Mouse (Mus musculus): Measurements from ENCODE around the gene Bcar3. TPM values are rescaled to one million over a fixed set of nuclear protein-coding genes. Genes with fewer than 3 reads are reported as not detected.

The Bcar3 gene
- polyA plus RNA-seq, 1 experiment from 2014 or later = 5.9 TPM

- Histone ChIP-seq H3K9me3 (no peaks in the 10 kb centered on the region), H3K4me2 (no peak overlapping the region), H3K4me3 (no peak overlapping the region), H3K4me1 (replicated peaks) (peaks cover 43% of the 10 kb centered on the region), H3K27ac (replicated peaks) (no peak overlapping the region), H3K36me3 (no peaks in the 10 kb centered on the region), H3K9ac (no peak overlapping the region), H3K27me3 (no peaks in the 10 kb centered on the region)
- ATAC-seq (ENCODE audit: low FRiP score, low read depth) = no peak
- WGBS = 58% methylated on average over 5 of the region's 5 CpGs
Observed at GRCm38 (mm10) chr3:122474067-122474466, 180.1 kb downstream of the Bcar3 start.

DNA sequence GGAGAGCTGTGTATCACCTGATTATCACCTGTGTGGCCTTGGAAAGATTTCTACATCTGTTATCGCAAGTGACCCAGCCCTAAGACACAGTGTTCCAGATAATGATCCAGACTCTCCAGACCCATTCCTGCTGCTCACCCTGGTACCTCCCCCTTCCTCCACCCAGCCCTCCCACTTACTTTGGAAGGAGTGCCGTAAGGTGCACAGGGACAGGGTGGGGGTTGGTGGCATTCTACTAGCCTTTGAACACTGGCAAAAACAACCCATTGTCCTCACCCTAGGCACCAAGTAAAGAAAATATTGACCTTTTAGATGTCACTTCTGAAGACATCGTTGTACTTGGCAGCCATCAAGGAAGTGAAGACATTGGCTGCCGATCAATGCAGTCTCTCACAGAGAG is 180.9 kb downstream of the Bcar3 start:
- Histone ChIP-seq H3K36me3 (no peaks in the 10 kb centered on the region), H3K9ac (no peak overlapping the region), H3K4me3 (no peak overlapping the region), H3K4me2 (no peak overlapping the region), H3K27ac (replicated peaks) (0 out of 2 replicates have a peak overlapping the region, but pooled peaks have one; percentile 52), H3K4me1 (replicated peaks) (peaks cover 43% of the 10 kb centered on the region), H3K9me3 (no peaks in the 10 kb centered on the region), H3K27me3 (no peaks in the 10 kb centered on the region)
- WGBS = 72% methylated on average over 4 of the region's 4 CpGs
- ATAC-seq (ENCODE audit: low FRiP score, low read depth) = no peak

- 18% methylated on average over 1 of the region's 1 CpGs for WGBS
- peak overlapping the region; percentile 52 for H3K27ac ChIP-seq (replicated peaks)
- no peak overlapping the region for H3K4me3 ChIP-seq
- ATAC-seq (ENCODE audit: low FRiP score, low read depth) = peak; percentile 75
- no peak overlapping the region for H3K9ac ChIP-seq
- no peaks in the 10 kb centered on the region for H3K36me3 ChIP-seq
- no peak overlapping the region for H3K4me2 ChIP-seq
- peaks cover 52% of the 10 kb centered on the region for H3K4me1 ChIP-seq (replicated peaks)
- H3K27me3 ChIP-seq = no peaks in the 10 kb centered on the region
- H3K9me3 ChIP-seq = no peaks in the 10 kb centered on the region
Observed at GRCm38 (mm10) chr3:122475735-122476134, 181.8 kb downstream of the Bcar3 start.

DNA sequence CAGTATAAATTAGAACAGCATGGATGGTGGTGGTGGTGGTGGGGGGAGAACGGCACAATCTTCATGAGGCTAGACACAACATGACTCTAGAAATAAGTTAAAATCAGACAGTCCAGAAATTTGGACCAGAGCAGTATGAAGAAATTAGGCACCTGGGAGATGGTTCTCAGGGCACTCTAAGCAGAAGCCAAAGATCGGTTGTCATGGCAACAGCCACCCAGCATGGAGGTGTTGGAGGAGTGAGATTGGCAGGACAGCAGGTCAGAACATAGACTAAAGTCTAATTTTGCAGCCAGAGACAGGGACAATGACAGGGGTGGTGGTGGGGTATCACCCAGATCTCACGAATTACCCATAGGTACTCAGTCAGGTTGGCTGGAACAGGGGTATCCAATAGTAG is 182.7 kb downstream of the Bcar3 start:
- Histone ChIP-seq H3K27me3 (no peaks in the 10 kb centered on the region), H3K4me1 (replicated peaks) (peaks cover 61% of the 10 kb centered on the region), H3K27ac (replicated peaks) (peak overlapping the region; percentile 52; the same call in 1 of the 2 replicates), H3K9me3 (no peaks in the 10 kb centered on the region), H3K4me2 (no peak overlapping the region), H3K36me3 (no peaks in the 10 kb centered on the region), H3K9ac (no peak overlapping the region), H3K4me3 (no peak overlapping the region)
- 49% methylated on average over 3 of the region's 3 CpGs for WGBS
- ATAC-seq (ENCODE audit: low FRiP score, low read depth) = peak; percentile 32; the same call in 1 of the 2 replicates

DNA sequence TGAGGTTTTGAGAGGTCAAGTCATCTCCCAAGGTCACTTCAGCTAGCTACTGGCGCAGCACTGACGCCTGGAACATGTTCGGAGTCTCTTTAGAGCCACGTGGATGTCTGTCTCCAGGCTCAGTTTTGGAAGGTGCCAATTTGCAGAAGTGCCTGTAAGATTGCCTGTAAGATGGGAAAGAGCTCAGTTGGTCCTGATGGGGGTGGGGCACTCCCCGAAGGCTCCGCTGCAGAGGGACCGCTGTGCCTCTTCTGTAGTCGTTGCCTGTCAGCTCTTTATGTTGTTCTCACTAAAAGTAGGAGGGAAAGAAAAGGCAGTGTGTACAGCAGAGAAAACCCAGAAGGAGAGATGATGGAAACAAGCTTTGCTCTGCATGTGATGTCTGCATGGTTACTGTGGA is 183.6 kb downstream of the Bcar3 start:
- Histone ChIP-seq H3K4me2 (no peak overlapping the region), H3K27ac (replicated peaks) (no peak overlapping the region), H3K36me3 (no peaks in the 10 kb centered on the region), H3K9ac (no peak overlapping the region), H3K9me3 (no peaks in the 10 kb centered on the region), H3K27me3 (no peaks in the 10 kb centered on the region), H3K4me1 (replicated peaks) (peaks cover 69% of the 10 kb centered on the region), H3K4me3 (no peak overlapping the region)
- WGBS = 60% methylated on average over 8 of the region's 8 CpGs
- ATAC-seq (ENCODE audit: low FRiP score, low read depth) = no peak

DNA sequence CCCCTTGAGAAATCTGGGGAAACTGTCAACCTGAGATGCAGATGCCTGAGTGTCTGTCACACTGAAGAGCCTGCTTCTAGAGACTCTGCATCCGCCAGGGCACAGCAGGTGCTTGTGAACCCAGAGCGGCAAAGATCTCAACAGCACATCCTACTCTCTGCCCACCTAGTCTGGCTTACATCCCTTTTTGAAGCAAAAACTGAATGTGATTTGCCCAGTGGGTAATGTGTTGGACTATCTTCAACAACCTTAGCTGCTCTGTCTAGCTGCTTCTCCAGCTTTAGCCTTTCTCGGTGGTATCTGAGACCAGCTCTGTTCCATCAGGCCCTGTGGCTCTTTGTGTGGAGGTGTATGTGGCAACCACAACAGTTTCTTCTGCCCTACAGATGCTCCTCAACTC is 184.8 kb downstream of the Bcar3 start:
- H3K4me1 ChIP-seq (replicated peaks) = peaks cover 81% of the 10 kb centered on the region

GRCm38 (mm10) chr3:122480065-122480675 is 186.2 kb downstream of the Bcar3 start:
- ATAC-seq (ENCODE audit: low FRiP score, low read depth) = peak; percentile 65
- no peaks in the 10 kb centered on the region for H3K9me3 ChIP-seq
- peak overlapping the region; percentile 25; the same call in 1 of the 2 replicates for H3K27ac ChIP-seq (replicated peaks)
- 23% methylated on average over 8 of the region's 8 CpGs for WGBS
- no peak overlapping the region for H3K9ac ChIP-seq
- H3K36me3 ChIP-seq = no peaks in the 10 kb centered on the region
- no peak overlapping the region for H3K4me3 ChIP-seq
- no peak overlapping the region for H3K4me2 ChIP-seq
- H3K27me3 ChIP-seq = no peaks in the 10 kb centered on the region
- H3K4me1 ChIP-seq (replicated peaks) = peaks cover 77% of the 10 kb centered on the region

More for the DNA sequence above, 184.8 kb downstream of the Bcar3 start:
- whole genome bisulfite sequencing = 58% methylated on average over 3 of the region's 3 CpGs
- Histone ChIP-seq H3K9ac (no peak overlapping the region), H3K27me3 (no peaks in the 10 kb centered on the region), H3K9me3 (no peaks in the 10 kb centered on the region), H3K27ac (replicated peaks) (no peak overlapping the region), H3K4me3 (no peak overlapping the region), H3K4me2 (no peak overlapping the region), H3K36me3 (no peaks in the 10 kb centered on the region)
- ATAC-seq (ENCODE audit: low FRiP score, low read depth) = no peak

- H3K27me3 ChIP-seq = no peaks in the 10 kb centered on the region
- no peak for ATAC-seq (ENCODE audit: low FRiP score, low read depth)
- no peak overlapping the region for H3K4me3 ChIP-seq
- no peaks in the 10 kb centered on the region for H3K9me3 ChIP-seq
- H3K4me1 ChIP-seq (replicated peaks) = peaks cover 69% of the 10 kb centered on the region
- H3K27ac ChIP-seq (replicated peaks) = peak overlapping the region; percentile 25
- 20% methylated on average over 5 of the region's 5 CpGs for whole genome bisulfite sequencing
- no peak overlapping the region for H3K9ac ChIP-seq
- no peak overlapping the region for H3K4me2 ChIP-seq
- H3K36me3 ChIP-seq = no peaks in the 10 kb centered on the region
Observed at GRCm38 (mm10) chr3:122480986-122481385, 187.1 kb downstream of the Bcar3 start.

DNA sequence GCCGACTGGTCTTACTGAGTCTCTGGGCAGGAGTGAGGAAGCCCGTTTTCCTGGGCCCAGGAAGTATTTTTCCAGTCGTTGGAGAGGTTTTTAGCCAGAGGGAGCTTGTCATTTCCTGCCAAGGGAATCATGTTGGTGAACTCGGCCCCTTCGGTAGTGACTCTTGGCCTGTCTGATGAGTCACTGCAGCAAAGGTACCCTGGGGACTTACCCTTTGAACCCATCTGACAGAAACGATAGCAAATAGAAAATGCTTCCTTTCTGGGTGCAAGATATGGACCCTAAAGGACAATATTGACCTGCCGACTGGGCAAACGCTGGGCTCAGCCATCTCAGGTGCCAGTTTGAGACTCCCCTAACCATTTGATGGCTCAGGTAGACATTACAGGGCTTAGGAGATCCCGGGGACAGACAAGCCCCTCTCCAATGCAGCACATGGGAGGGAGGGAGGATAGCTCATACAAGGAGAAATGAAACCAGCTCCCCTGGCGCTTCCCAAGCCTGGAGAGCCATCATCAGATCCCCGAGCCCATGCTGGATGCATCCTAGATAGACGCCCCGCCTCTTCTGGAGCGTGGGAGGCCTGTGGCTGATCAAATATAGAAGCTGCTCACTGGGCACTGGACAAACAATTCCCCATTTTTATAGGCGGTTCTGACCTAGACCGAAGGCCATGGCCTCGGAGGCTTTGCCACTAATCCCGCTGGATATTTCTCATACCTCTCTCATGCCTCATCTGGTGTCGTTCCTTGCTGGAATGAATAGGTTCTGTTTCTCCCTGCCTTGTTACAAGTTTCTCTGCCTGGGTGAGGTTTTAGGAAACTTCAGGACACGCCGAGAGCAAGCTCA is 188.2 kb downstream of the Bcar3 start:
- Histone ChIP-seq H3K9ac (no peak overlapping the region), H3K4me1 (replicated peaks) (peaks cover 58% of the 10 kb centered on the region), H3K9me3 (no peaks in the 10 kb centered on the region), H3K27ac (replicated peaks) (no peak overlapping the region), H3K4me3 (no peak overlapping the region), H3K36me3 (no peaks in the 10 kb centered on the region), H3K27me3 (no peaks in the 10 kb centered on the region), H3K4me2 (no peak overlapping the region)
- no peak for ATAC-seq (ENCODE audit: low FRiP score, low read depth)
- 74% methylated on average over 21 of the region's 21 CpGs for WGBS

DNA sequence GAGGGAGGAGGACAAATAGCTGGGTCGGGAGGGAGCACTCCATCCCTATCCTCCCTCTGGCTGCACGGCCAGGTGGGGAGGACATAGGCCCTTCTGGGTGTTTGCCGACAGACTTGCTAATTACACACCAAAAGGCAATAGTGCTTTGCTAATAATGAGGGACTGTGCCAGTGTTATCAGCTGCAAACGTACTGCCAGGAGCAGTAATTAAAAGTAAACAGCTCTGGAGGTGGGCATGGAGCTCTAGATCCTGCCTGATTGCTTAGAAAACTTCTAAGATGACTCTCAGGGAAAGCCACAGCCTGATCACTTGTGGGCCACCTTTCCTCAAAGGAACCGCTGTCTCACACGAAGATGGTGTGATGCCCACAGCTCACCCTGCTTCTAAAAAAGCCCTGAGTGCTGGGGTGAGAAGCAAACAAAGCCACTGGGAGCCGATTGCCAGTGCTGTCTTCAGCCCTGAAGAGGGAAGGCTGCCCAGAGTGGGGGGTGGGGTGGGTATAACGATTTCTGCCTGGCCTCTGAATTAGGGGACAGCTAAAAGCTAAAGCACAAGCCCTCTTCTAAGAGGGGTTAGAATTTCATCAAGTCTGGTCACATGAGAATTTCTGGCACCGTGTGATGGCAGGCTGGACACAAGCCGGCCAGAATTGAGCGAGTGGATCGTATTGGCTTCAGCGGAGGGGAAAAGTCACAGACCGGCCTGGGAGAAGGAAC is 189.3 kb downstream of the Bcar3 start:
- peaks cover 47% of the 10 kb centered on the region for H3K4me1 ChIP-seq (replicated peaks)
- no peaks in the 10 kb centered on the region for H3K27me3 ChIP-seq
- H3K4me3 ChIP-seq = peak overlapping the region; percentile 15
- H3K4me2 ChIP-seq = peak overlapping the region; percentile 31
- H3K9ac ChIP-seq = no peak overlapping the region
- WGBS = 24% methylated on average over 14 of the region's 14 CpGs
- peak; percentile 72 for ATAC-seq (ENCODE audit: low FRiP score, low read depth)
- H3K36me3 ChIP-seq = no peaks in the 10 kb centered on the region
- peak overlapping the region; percentile 56 for H3K27ac ChIP-seq (replicated peaks)
- no peaks in the 10 kb centered on the region for H3K9me3 ChIP-seq

DNA sequence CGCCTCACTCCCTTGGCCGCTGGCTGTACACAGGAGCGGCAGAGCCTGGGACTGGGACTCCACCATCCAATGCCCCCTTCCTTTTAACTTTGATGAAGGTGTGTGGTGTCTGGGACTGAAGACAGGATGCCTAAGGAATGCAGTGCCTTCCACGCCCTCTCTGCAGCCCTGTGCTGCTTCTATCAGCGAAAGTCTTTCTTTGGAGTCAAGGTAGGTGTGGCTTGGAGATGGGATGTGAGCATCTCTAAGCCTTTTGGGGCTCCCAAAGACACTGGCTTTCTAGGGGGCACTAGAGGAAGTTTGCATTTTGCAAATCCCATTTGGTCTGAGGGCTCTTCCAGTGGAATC is 189.8 kb downstream of the Bcar3 start:
- Histone ChIP-seq H3K4me1 (replicated peaks) (peaks cover 42% of the 10 kb centered on the region), H3K27ac (replicated peaks) (peak overlapping the region; percentile 56)
- WGBS = 32% methylated on average over 5 of the region's 5 CpGs

GRCm38 (mm10) chr3:122484301-122484700 is 190.4 kb downstream of the Bcar3 start:
- no peaks in the 10 kb centered on the region for H3K36me3 ChIP-seq
- H3K9me3 ChIP-seq = no peaks in the 10 kb centered on the region
- H3K4me2 ChIP-seq = peak overlapping the region; percentile 31
- H3K4me3 ChIP-seq = no peak overlapping the region
- no peak overlapping the region for H3K27ac ChIP-seq (replicated peaks)
- WGBS = 41% methylated on average over 3 of the region's 3 CpGs
- no peaks in the 10 kb centered on the region for H3K27me3 ChIP-seq
- peaks cover 41% of the 10 kb centered on the region for H3K4me1 ChIP-seq (replicated peaks)
- ATAC-seq (ENCODE audit: low FRiP score, low read depth) = no peak
- no peak overlapping the region for H3K9ac ChIP-seq

More for the DNA sequence above, 189.8 kb downstream of the Bcar3 start:
- H3K27me3 ChIP-seq = no peaks in the 10 kb centered on the region
- no peaks in the 10 kb centered on the region for H3K9me3 ChIP-seq
- no peak overlapping the region for H3K9ac ChIP-seq
- ATAC-seq (ENCODE audit: low FRiP score, low read depth) = no peak; the same call in 1 of the 2 replicates
- H3K36me3 ChIP-seq = no peaks in the 10 kb centered on the region
- H3K4me2 ChIP-seq = peak overlapping the region; percentile 31
- H3K4me3 ChIP-seq = peak overlapping the region; percentile 15
